Mouse (Mus musculus): ENCODE measurements around the gene Tmem92.
"Not testable (repeated sequence)": the region's sequence is repeated elsewhere in the genome, so short reads cannot be mapped to it uniquely, and the experiment has no call there.

Gene Tmem92

DNA sequence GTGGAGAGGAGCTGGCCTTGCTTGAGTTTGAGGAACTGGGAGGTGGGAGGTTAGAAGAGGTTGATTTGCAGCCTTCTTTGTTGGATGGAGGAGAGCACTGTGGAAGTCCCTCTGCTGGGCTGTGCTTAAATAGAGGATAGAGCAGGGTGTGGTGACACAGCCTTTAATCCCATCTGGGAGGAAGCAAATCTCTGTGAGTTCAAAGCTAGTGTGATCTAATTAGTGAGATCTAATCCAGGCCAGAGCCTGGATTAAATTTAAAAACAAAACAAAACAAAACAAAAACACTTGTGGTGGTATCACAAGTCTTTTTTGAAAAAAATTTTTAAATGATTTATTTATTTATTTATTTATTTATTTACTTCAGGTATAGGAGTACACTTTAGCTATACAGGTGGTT lies at the start of gene Tmem92:
Gene Tmem92, minus strand, starts transcription at position 101 of the 400 bp plus-strand sequence.
- in situ Hi-C loops (cut with MboI, MseI), result no loop called here

DNA sequence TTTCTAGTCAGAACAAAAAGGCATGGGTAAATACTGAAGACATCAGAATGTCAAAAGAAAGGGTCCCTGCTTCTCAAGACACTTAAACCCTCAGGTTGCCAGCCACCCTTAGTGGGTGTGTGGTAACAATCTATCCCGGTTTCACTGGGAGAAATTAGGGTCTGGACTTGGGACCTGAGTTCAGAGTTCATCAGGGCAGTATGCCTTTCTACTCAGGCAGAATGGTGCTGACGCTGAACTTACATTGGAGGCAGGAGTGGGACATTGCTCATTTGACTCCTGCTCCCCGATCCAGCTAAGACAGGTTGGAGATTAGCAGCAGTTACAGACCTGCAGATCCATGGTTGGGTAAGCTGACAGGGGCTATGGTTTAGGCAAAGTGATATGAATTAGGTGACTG lies 46.5 kb upstream of the Tmem92 start:
- in situ Hi-C loops (cut with MboI, MseI), result no loop called here

DNA sequence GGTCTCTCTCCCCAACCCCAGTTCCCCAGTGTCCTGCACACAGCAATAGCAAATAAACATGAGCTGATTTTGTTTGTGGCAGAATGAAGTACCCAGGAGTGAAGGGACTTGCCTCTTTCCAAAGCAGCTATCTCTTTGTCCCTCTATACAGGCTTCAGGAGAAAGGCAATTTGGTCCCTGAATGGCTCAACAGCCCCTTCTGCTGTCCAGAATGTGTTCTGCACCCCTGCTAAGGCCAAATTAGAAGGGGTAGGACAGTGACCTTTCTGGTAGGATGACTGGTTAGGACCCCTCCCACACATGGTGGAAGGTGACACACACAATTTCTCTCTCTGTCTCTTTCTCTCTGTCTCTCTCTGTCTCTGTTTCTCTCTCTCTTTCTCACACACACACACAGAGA lies 36.9 kb upstream of the Tmem92 start:
- in situ Hi-C loops (cut with MboI, MseI), result not testable (repeated sequence)

DNA sequence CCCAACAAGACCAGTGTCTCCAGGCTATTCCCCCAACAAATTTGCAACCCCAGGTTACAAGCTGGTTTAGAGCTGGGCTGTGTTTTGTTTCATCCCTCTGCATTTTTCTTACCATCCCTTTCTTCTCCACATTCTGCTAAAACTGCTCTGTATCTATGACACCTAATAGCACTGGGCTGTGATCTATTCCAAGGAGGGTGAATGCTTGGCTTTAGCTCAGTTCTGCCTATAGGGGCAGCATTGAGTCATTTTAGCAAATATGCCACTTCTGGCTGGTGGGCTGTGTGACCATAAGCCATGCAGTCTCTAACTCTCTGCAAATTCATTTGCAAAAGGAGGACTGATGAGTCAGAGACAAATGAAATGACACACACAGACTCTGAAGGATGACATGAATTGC lies 36.4 kb upstream of the Tmem92 start:
- in situ Hi-C loops (cut with MboI, MseI), result not testable (repeated sequence)

DNA sequence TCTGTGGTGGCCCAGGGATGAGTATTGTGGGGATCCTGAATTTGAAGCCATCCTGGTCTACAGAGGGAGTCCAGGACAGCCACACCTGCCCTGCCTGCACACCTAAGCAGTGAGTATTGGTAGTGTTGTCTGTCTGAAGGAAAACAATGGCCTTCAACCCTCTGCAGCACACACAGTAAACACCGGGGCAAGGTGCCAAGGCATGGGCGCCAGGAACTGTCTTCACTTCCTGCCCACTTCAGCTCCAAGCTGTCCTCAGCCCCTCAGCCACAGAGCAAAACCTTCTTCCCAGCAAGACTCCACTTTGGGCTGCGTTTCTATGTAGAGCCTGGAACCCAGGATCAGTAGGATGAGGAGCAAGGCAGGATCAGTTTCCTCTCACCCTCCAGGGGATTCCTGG lies 29.0 kb upstream of the Tmem92 start:
- in situ Hi-C loops (cut with MboI, MseI), result not testable (repeated sequence)

DNA sequence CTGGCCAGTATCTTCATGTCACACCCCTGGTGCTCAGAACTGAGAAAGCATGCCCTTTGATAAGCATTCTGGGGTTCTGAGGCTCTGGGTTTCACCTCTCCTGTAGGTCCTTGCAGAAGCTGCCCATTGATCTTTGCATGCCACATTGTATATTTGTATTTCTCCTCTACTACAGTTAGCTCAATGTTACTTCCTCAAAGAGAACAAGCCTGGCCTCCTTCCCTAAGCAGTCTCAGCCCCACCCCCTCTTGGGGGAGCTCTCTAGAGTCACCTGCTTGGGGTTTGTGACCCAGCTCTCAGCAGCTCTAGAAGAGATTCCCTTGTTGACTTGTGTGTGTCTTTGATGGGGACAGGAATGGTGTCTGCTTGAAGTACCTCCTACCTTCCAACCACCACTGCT lies 9.2 kb upstream of the Tmem92 start:
- in situ Hi-C loops (cut with MboI, MseI), result no loop called here

DNA sequence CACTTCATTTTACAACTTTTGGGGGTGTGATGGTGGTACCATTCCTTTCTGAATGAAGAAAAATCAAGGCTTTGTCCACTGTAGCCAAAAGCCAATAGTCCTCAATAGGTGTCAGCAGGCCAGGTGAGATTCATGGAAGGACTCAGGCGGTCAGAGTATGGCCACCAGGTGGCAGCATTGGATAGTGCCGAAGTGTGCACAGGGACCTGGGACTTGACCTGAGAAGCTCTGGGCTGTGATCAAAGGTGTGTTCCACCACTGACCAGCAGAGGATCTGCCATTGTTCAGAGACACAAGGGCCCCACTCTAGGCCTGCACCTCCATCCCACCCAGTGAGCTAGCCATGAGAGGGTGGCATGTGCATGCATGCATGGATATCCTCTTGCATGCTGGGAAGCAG lies 2.7 kb upstream of the Tmem92 start:
- in situ Hi-C loops (cut with MboI, MseI), result no loop called here

DNA sequence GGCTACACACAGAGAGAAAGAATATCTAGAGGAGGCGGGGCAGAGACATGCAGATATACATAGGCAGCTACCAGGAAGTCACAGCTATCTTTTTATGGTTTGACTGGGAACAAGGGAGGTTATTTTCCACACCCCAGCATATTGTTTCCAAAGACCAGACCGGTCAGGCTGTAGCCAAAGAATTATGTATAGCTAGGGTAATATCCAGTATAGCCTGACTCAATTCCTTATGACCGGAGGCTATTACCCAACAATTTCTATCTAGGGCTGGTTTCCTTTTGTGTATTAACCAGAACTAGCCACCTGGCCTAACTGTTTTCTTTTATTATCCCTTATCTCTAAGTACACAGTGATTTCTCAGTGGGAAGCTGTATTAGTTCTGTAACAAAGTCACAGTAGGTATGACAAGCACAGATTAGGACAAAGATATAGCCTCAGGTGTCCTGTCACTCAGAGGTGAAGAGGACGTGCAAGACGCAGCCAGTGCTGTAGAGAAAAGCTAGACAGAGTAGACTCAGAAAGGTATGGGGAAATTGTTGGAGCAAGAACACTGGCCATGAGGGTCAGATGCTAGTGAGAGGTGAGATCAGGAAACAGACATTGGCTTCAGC lies 7.5 kb downstream of the Tmem92 start:
- in situ Hi-C loops (cut with MboI, MseI), result no loop called here

DNA sequence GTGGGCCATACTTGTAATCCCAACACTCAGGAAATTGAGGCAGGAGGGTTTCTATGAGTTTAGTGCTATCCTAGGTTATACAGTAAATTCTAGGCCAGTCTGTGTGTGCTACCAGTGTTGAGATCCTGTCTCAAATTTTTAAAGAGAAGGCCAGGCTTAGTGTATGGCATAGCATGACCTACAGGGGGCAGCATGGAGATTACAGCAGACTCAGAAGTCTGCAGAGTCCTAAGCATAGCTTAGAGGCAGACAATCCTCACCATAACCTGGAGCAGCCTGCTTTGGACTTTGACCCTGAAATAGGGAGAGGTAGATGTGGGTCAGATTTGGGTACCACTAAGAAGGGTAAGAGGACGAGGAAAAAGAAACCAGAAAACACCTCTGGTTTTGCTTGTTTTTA lies 8.7 kb downstream of the Tmem92 start:
- in situ Hi-C loops (cut with MboI, MseI), result no loop called here

DNA sequence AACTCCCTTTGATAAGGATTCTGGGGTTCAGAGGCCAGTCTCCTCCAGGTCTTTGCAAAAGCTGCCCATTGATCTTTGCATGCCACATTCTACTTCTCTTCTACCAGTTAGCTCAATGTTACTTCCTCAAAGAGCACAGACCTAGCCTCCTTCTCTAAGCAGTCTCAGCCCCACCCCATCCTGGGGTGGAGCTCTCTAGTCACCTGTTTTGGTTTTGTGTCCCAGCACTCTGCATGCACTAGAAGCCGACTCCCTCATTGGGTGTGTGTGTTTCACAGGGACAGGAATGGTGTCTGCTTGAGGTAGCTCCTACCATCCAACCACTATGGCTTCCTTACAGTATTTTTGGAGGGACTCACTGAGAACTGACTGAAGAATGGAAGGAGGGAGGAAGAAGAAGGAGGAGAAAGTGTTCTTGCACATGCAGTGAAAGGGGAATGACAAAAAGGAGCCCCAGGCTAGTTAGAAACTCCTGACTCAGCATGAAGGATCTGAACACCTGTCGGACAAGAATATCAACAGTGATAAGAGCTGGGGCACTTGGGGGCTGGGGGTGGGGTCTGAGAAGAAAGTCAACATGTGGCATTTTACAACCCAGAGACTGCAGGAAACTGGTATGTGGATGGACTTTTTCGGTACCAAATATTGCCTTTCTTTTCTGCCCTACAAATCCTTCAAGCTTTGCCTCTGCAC lies 10.0 kb downstream of the Tmem92 start:
- in situ Hi-C loops (cut with MboI, MseI), result no loop called here

DNA sequence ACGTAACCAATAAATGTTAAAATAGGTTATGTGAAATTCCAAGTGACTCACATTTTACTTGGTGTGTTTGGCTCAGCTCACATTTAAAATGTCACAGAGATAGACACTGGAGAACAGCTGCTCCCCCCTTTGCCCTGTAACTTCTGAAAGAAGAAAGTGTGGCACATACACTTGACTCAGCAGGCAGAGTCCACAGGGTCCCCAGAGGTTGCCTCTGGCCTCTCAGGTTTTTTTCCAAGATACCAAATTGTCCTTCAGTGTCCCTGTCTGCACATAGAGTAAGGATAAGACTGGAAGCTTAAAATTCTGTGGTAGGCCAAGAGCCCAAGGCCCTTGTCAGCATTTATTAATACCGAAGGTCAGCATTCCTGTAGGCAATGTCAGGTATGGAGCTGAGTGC lies 15.3 kb downstream of the Tmem92 start:
- in situ Hi-C loops (cut with MboI, MseI), result no loop called here

DNA sequence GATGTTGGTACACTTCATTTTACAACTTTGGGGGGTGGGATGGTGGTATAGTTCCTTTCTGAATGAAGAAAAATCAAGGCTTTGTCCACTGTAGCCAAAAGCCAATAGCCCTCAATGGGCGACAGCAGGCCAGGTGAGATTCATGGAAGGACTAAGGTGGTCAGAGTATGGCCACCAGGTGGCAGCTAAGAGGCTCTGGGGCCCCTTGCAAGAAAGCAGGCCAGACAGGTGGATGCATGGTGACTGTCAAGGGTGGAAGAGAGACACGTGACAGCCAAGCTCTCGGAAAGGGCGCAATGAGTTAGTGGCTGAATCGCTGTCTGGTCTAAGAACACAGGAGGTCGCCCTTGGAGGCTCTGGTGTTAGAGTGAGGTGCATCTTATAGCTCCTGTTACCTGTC lies 19.7 kb downstream of the Tmem92 start:
- in situ Hi-C loops (cut with MboI, MseI), result no loop called here

DNA sequence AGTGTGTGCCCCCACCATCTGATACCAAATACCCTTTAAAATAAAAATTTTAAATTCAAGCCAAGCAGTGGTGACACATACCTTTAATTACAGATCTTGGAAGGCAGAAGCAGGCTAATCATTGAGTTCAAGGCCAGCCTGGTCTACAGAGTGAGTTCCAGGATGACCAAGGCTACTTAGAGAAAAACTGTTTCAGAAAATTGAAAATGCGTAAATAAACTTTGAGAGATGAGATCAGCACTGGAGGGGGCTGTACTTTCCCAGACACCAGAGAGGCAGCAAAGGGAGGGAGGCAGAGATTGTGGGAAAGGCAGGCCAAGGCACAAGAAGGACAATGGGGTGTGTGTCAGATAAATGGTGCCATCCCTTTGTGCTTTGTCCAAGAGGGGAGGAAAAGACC lies 20.2 kb downstream of the Tmem92 start:
- in situ Hi-C loops (cut with MboI, MseI), result no loop called here

DNA sequence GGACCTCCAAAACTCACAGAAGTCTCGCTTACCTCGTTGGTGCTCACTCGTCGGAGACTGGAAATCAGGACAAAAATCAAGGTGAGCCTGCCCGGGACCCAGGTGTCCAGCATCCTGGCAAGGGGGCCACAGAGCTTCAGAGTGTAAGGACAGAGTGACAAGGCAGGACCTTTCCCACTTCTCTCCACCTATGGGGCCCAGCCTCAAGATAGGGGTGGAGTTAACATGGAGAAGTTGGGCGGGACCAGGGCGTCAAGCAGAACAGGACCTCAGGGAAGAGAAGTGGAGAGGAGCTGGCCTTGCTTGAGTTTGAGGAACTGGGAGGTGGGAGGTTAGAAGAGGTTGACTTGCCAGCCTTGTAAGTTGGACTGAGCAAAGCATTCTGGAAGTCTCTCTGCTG lies 21.7 kb downstream of the Tmem92 start:
- in situ Hi-C loops (cut with MboI, MseI), result no loop called here

DNA sequence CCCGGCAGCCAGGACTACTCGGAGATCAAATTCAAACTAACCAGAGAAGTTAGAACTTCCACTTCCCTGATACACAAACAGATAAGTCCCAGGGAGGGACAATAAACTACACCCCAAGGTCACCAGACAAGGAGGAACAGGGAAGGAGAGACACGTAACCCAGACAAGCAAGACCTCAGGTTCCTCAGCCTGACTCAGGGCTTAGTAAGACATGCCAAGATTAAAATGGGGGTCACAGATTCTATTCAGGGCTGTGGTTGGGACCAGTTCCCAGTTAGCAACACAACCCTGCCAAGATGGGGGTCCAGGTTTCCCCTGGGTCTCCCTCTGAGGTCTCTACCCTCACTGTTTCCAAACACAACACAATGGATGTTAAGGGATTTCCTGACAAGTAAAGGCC lies 22.1 kb downstream of the Tmem92 start:
- in situ Hi-C loops (cut with MboI, MseI), result no loop called here

DNA sequence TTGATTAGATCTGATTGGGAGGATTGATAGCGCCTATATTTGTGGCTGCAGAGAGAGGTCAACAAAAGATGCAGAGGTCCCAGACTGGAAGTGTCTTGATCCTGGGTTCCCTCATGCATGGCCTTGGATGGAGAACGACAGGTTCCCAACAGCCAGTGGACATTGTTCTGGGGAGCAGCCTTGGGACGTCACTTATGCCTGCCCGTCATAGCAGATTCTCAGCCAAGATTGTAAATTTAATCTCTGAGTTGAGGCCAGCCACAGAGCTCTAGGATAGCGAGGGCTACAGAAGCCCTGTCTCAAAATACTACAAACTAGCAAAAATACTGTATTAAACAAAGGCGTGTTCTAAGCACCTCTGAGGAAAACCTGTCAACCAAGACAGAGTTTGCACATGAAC lies 22.6 kb downstream of the Tmem92 start:
- in situ Hi-C loops (cut with MboI, MseI), result no loop called here

DNA sequence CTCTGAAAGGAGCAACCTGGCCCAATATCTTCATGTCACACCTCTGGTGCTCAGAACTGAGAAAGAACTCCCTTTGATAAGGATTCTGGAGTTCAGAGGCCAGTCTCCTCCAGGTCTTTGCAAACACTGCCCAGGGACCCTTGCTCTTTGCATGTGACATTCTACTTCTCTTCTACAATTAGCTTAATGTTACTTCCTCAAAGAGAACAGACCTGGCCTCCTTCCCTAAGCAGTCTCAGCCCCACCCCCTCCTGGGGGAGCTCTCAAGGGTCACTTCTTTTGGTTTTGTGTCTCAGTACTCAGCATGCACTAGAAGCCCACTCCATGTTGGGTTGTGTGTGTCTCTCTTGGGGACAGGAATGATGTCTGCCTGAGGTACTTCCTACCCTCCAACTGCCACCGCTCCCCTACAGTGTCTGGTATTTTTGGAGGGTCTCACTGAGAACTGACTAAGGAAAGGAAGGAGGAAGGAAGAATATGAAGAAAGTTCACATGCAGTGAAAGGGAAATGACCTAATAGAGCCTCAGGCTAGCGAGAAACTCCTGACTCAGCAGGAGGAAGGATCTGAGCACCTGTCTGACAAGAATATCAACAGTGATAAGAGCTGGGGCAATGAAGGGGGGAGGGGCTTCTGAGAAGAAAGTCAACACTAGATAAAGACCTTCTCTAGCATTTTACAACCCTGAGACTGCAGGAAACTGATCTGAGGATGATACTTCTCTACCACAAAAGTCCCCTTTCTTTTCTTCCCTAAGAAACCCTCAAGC lies 29.4 kb downstream of the Tmem92 start:
- in situ Hi-C loops (cut with MboI, MseI), result no loop called here

DNA sequence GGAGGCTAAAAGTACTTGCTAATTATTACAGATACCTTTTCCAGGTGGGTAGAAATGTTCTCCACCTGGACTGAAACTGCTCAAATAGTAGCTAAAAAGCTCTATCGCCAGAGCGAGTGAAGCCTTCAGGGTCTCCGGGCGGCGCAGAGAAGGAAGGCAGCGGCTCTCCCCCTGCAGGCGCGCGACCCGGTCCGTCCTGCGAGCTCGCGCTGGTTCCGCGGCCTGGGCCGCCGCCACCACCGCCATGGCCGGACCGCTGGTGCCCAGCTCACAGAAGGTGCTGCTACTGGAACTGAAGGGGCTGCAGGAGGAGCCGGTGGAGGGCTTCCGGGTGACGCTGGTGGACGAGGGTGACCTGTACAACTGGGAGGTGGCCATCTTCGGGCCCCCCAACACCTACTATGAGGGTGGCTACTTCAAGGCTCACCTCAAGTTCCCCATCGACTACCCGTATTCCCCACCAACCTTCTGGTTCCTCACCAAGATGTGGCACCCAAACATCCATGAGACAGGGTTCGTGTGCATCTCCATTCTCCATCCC lies 40.7 kb downstream of the Tmem92 start, which contains the start of gene Cdc34b:
Gene Cdc34b, plus strand, starts transcription at position 51 of the 541 bp plus-strand sequence.
- in situ Hi-C loops (cut with MboI, MseI), result no loop called here

DNA sequence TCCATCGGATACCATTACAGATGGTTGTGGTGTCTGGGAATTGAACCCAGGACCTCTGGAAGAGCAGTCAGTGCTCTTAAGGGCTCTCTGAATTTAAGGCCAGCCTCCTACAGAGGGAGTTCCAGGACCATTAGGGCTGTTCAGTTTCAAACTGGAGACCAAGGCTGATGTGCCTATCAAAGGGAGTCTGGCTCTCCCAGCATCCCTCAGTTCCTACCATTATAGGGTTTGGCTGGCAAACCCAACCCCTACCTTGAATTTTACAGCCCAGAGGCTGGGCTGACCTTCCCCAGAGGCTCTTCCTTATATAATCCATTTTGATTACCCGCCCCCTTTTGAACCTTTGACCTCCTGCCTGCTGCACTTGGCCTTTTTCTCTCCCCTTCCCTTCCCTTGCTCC lies 46.8 kb downstream of the Tmem92 start:
- in situ Hi-C loops (cut with MboI, MseI), result no loop called here

DNA sequence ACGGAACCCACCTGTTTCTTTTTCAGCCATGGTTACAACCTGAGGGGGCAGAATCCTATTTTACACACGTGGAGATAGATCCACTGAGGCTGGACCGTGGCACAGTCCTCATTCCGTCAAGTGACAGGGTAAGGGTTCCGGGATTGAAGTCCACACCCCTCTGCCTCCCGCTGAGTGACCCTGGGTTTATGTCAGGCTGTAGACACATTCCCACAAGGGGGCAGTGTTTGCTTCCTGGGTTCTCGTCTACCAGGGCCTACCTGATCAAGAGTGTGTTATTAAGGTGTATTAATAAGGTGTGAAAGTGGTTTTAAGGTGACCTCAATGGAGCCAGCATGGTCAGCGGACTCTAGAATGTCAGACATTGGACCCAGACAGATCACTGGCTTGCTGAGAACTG lies 49.7 kb downstream of the Tmem92 start:
- in situ Hi-C loops (cut with MboI, MseI), result no loop called here

DNA sequence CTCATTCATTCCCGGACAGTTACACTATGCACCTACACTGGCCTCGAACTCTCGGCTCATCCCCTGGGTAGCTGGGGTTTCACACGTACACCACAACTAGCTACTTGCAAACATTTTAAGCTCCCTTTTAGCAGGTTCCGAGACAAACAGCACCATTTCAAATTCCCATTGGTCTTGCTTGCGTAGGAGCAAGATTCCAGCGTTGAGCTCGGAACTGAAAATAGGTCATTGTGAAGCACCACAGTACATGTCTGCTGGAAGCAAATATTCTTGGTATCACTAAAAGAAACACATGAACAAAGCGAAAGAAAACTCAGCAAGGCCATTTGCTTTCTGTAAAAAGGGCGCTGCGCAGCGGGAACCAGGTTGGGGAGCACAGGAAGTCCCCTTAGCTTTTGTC lies 51.3 kb downstream of the Tmem92 start:
- in situ Hi-C loops (cut with MboI, MseI), result no loop called here

DNA sequence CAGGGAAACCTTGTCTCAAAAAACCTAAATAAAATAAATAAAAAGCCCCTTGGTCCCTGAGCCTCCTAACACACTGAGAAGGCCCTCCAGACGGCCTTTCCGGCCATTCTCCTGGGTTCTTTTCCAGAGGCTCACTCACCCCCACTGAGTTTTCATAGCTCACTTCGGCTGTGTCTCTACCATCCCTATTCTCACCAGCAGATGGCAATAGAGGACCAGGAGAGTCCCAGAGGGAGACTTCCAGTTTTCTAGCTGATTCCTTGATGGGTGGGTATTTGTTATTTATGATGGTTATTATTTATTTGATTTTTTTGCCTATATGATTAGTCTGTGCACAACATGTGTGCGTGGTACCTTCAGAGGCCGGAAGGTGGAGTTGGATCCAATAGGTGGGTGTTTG lies 52.2 kb downstream of the Tmem92 start:
- in situ Hi-C loops (cut with MboI, MseI), result no loop called here

DNA sequence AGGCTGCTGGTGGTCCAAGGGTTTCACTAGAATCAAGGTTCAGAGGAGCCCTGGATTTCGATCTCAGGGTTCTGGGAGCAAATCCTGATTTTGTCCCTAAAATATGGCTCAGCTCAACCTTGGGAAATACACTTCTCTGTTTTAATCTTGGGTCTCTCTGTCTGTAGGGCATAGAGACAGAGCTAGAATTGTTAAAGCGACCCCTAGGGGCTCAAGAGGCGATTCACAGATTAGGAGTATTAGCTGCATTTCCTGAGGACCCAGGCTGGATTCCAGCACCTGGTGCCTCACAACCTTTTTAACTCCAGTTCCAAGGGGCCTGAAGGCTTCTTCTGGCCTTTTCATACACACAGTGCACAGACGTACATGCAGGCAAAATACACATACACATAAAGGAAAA lies 52.9 kb downstream of the Tmem92 start:
- in situ Hi-C loops (cut with MboI, MseI), result no loop called here

All from regulatory T cell (primary cell).